Mouse (Mus musculus) macrophage (primary cell): ENCODE data around the gene Cfc1. TPM values are rescaled to one million over a fixed set of nuclear protein-coding genes. Genes with fewer than 3 reads are reported as not detected.
"Not testable (repeated sequence)": the region's sequence is repeated elsewhere in the genome, so short reads cannot be mapped to it uniquely, and the experiment has no call there.

Source experiments
- H3K27ac ChIP-seq: fragments of 350-480 bp; formaldehyde crosslinking; 2 replicates; pipeline ENCODE4 v1.9.0; 2021
- H3K36me3 ChIP-seq: fragments of 350-480 bp; formaldehyde crosslinking; 2 replicates; pipeline ENCODE4 v1.9.0; 2021; ENCODE audit errors: inconsistent target
- H3K4me3 ChIP-seq: fragments of 350-480 bp; formaldehyde crosslinking; 2 replicates; pipeline ENCODE4 v1.9.0; 2021; ENCODE audit errors: inconsistent target
- H3K79me2 ChIP-seq: fragments of 350-480 bp; formaldehyde crosslinking; 2 replicates; pipeline ENCODE4 v1.9.0; 2021; ENCODE audit errors: inconsistent target
- WGBS: methylation state at CpG from one replicate; pipeline ENCODE4 v1.1.7; 2026; ENCODE audit warnings: inconsistent platforms; ENCODE audit not compliant: missing documents; 5-methylcytosine and 5-hydroxymethylcytosine counted together
- polyA plus RNA-seq: library from polyadenylated mRNA; stranded (reverse); fragments of 250-400 nt; gene quantifications from 3 replicates; pipeline ENCODE4 v1.2.4, GENCODE M21; 2018; ENCODE audit warnings: inconsistent platforms

The Cfc1 gene
- polyA plus RNA-seq, 1 experiment from 2014 or later: not detected

DNA sequence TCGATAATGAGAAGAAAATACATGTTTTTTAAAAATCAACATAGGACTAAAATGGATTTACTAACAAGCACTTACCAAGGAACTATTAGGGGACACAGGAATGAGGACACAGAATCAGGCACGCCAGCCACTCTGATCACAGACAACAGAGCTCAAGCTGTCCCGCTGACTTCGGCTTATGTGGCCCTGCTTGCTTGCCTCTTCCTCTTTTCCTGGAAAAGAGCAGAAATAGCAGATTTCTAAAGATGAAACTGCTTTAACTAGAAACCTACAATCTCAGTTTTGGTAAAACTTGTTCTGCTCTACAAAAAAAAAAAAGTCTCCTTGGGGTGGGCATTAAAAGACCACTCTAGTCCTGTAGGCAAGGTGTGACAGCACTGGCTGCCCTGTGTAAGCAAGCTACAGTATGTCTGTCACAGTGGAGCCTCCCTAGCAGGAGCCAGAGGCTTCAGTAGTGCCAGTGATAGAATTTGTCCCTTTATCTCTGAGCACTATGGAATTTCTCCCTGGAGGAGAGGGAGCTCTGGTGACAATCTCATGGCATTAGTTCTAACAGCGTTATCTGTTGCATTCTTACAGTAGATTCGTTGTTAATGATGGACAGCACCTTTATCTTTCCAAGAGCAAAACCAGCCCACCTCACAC lies 13.1 kb upstream of the Cfc1 start:
- no peak overlapping the region for H3K4me3 ChIP-seq
- 40% methylated on average over 6 of the region's 6 CpGs for WGBS
- H3K27ac ChIP-seq: peak overlapping the region; percentile 25; the same call in 1 of the 2 replicates
- H3K36me3 ChIP-seq: no peaks in the 10 kb centered on the region
- no peaks in the 10 kb centered on the region for H3K79me2 ChIP-seq

DNA sequence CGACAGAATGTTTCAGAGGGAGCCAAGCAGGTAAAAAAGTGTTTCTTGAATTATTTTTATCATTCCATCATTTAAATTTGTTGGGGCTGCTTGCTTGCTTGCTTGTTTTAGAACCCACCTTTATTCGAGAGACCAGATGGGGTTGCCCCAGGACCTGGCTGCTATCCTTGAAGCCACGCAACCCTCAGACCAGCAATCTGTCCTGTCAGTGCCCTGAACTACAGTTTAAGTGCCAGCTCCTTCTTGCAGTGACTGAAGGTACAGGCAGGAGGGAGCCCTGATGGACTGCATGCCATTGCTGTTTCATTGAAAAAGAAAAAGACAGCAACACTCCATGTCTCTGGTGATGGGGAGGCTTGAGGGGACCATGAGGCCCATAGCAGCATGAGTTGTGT lies 12.6 kb upstream of the Cfc1 start:
- H3K79me2 ChIP-seq: no peaks in the 10 kb centered on the region
- no peaks in the 10 kb centered on the region for H3K36me3 ChIP-seq
- no peak overlapping the region for H3K27ac ChIP-seq
- no peak overlapping the region for H3K4me3 ChIP-seq
- WGBS: 86% methylated on average over 3 of the region's 3 CpGs

- H3K79me2 ChIP-seq: no peaks in the 10 kb centered on the region
- H3K36me3 ChIP-seq: no peaks in the 10 kb centered on the region
- H3K4me3 ChIP-seq: no peak overlapping the region
- H3K27ac ChIP-seq: no peak overlapping the region
- 92% methylated on average over 3 of the region's 3 CpGs for WGBS
Measured at GRCm38 (mm10) chr1:34523647-34524046, 11.8 kb upstream of the Cfc1 start.

DNA sequence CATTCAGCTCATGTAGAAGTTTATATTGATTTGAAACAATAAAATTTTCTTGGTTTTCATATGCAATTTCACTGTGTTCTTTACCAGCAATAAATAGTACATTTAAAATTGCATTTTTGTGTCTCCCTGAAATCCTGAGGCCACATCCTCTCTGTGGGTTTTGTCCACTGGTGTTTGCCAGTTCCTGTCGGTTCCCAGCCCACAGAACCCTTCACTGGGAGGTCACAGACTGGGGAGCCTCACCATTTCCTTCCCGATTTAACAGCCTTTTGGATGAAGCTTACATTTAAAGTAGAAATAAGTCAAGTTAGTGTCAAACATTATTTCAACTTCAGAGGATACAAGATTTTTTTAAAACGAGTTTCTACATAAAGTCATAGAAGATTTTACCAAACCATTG lies 874 bp upstream of the Cfc1 start:
- not testable (repeated sequence) for H3K4me3 ChIP-seq, H3K27ac ChIP-seq, H3K36me3 ChIP-seq, H3K79me2 ChIP-seq
- 0% methylated on average over 3 of the region's 3 CpGs for WGBS

GRCm38 (mm10) chr1:34536291-34536766 lies 881 bp downstream of the Cfc1 start:
- WGBS: 28% methylated on average over 14 of the region's 14 CpGs
- Histone ChIP-seq H3K27ac (no peak overlapping the region), H3K79me2 (no peaks in the 10 kb centered on the region), H3K4me3 (no peak overlapping the region), H3K36me3 (no peaks in the 10 kb centered on the region)

GRCm38 (mm10) chr1:34536767-34537485 lies 1.5 kb downstream of the Cfc1 start:
- 25% methylated on average over 16 of the region's 16 CpGs for WGBS

GRCm38 (mm10) chr1:34547074-34547473 lies 11.6 kb downstream of the Cfc1 start:
- Histone ChIP-seq H3K4me3 (no peak overlapping the region), H3K27ac (no peak overlapping the region), H3K79me2 (no peaks in the 10 kb centered on the region), H3K36me3 (no peaks in the 10 kb centered on the region)
- WGBS: 83% methylated on average over 1 of the region's 1 CpGs

More at GRCm38 (mm10) chr1:34536767-34537485, 1.5 kb downstream of the Cfc1 start:
- Histone ChIP-seq H3K36me3 (no peaks in the 10 kb centered on the region), H3K79me2 (no peaks in the 10 kb centered on the region), H3K4me3 (no peak overlapping the region), H3K27ac (no peak overlapping the region)

DNA sequence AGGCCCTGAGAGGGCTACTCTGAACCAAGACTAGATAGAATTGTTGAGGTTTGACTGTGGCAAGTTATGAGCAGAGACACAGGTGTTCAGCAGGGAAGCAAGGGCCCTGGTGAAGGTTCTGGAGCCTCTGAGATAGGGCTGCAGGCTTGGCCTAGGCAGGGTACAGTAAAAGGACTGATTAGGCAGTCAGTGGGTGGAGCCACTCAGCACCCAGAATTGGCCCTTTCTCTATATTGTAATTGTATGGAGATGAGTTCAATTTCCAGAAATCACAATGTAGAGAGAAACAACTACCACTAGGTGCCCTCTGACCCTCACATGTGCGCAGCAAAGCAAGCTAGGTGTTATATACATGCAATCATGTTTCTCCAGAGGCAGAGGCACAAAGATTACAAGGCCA lies 18.2 kb downstream of the Cfc1 start:
- Histone ChIP-seq H3K27ac (no peak overlapping the region), H3K36me3 (no peaks in the 10 kb centered on the region)
- WGBS: 100% methylated on average over 1 of the region's 1 CpGs

DNA sequence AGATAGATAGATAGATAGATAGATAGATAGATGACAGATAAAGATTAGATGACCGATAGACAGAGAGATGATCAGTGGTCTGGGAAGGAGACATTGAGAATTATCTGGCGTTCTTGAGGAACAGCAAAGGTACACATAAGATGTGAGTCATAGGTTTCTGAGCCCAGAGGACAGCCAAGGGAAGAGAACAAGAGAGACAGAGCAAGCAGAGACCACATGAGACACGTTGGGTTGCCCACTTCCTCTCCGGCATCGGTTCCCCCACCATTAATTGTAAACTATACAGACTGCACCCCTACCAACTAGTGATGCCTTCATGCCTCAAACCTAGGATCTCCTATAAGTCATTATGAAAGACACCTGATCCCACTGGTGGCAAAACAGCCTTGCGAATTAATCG lies 18.8 kb downstream of the Cfc1 start:
- Histone ChIP-seq H3K36me3 (no peaks in the 10 kb centered on the region), H3K4me3 (no peak overlapping the region), H3K27ac (no peak overlapping the region), H3K79me2 (no peaks in the 10 kb centered on the region)
- WGBS: 47% methylated on average over 7 of the region's 7 CpGs

More for the DNA sequence above, 18.2 kb downstream of the Cfc1 start:
- Histone ChIP-seq H3K4me3 (no peak overlapping the region), H3K79me2 (no peaks in the 10 kb centered on the region)

DNA sequence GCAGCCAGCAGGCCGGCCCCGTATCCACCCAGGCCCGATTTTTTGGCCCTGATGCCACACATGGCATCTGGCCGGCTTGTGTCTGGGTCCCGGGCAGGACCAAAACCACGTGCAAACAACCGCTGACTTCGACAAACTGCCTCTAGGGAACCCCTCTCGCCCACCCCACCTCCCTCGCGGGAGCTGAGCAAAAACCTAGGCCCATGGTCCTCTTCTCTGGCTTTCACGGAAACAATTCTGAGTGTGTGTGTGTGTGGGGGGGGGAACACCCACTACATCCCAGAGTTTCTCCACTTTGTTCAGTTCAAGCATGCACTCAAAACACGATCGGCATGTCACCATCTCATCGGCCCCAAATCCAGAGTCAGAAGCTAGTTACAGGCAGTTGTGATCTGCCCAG lies 25.4 kb downstream of the Cfc1 start, which contains the start of gene Prss40:
Gene Prss40 (minus strand): TSS at position 101 of the 400 bp plus-strand sequence.
- Histone ChIP-seq H3K79me2 (no peaks in the 10 kb centered on the region), H3K27ac (no peak within 1 kb of the TSS), H3K4me3 (no peak within 1 kb of the TSS), H3K36me3 (no peaks in the 10 kb centered on the region)
- WGBS: 92% methylated on average over 15 of the region's 15 CpGs

DNA sequence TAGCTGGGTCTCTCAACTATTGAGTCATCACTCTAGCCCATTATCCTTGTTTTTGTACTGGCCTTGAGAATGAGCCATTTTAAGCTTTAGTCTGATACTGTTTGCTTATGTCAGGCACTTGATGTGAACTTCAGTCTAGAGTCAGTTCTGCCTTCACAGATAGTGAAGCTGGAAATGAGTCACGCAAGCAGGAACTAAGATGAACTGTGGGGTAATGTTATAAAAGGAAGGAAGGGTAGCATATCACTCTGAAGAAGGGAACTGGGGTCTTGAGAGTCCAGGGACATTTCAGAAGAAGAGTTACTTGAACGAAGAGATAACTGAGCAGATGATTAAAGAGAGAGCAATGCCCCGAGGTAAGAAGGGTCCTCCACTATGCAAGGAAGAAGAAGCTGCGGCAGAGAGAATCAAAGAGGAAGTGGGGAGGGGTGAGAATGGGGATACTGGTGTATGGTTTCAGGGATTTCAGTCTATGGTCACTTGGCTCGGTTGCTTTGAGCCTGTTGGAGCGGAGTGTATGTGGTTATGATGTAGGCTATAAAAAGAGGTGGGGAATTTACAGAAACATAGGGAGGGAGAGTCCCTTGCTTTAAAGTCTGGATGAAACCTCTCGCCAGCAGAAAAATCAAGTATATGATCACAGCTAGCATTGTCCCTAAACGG lies 29.1 kb downstream of the Cfc1 start:
- Histone ChIP-seq H3K4me3 (no peak overlapping the region), H3K79me2 (no peaks in the 10 kb centered on the region), H3K36me3 (no peaks in the 10 kb centered on the region), H3K27ac (no peak overlapping the region)
- 36% methylated on average over 8 of the region's 8 CpGs for WGBS

DNA sequence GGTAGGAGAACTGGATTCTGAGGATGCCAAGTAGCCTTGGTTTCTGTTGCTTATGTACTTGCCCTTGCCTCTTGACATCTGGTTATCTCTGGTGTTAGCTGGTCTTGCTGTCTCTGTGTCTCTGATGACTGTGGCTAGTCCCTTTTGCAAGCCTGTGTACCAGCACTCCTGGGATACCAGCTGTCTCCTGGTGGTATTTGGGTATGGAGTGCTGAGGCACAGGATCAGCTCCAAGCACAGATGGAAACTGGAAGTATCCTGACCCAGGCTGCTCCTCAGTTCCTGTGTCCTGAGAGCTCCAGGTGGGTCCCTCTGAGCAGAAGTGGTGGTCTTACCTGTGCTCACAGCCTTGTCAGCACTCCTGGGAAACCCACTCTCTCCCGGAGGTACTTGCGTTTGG lies 32.7 kb downstream of the Cfc1 start:
- 100% methylated on average over 2 of the region's 2 CpGs for WGBS
- Histone ChIP-seq H3K79me2 (no peaks in the 10 kb centered on the region), H3K4me3 (no peak overlapping the region), H3K36me3 (no peaks in the 10 kb centered on the region), H3K27ac (no peak overlapping the region)

DNA sequence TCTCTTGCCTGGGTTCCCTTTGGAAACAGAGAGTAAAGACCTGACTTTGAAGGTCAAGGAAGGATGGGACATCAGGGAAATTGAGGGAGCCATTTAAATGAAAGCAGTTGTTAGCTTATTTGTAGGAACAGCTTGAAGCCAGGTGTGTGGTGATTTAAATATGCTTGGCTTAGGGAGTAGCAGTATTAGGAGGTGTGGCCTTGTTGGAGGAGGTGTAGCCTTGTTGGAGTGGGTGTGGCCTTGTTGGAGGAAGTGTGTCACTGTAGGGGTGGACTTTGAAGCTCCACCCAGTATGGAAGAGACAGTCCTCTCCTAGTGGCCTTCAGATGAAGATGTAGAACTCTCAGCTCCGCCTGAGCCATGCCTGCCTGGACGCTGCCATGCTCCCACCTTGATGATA lies 34.4 kb downstream of the Cfc1 start:
- WGBS: 87% methylated on average over 2 of the region's 2 CpGs
- no peak overlapping the region for H3K4me3 ChIP-seq
- no peaks in the 10 kb centered on the region for H3K36me3 ChIP-seq
- H3K27ac ChIP-seq: no peak overlapping the region
- H3K79me2 ChIP-seq: no peaks in the 10 kb centered on the region

DNA sequence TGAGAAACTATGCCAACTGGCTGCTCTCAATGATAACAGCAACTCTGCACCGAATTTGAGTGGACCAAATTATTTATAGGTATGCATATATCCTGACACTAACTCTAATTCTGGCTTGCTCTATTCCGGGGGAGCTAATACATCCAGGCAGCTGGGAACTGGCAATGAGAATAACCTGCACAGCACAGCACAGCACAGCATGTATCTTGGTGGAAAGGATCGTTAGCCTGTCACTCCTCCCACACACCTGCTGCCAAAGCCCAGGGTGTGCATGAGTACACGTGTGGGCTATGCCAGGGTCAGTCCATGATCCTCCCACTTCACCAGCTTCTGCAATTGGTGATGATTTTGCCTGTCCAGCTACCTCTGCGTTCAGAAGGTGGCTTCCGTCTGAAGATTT lies 36.0 kb downstream of the Cfc1 start:
- H3K79me2 ChIP-seq: no peaks in the 10 kb centered on the region
- H3K4me3 ChIP-seq: no peak overlapping the region
- WGBS: 90% methylated on average over 6 of the region's 6 CpGs
- no peaks in the 10 kb centered on the region for H3K36me3 ChIP-seq
- no peak overlapping the region for H3K27ac ChIP-seq

GRCm38 (mm10) chr1:34573221-34573620 lies 37.8 kb downstream of the Cfc1 start:
- Histone ChIP-seq H3K27ac (no peak overlapping the region), H3K36me3 (no peaks in the 10 kb centered on the region), H3K79me2 (no peaks in the 10 kb centered on the region), H3K4me3 (no peak overlapping the region)
- 28% methylated on average over 6 of the region's 6 CpGs for WGBS
